Mouse (Mus musculus): Measurements from ENCODE around the gene Sh3glb2.

DNA sequence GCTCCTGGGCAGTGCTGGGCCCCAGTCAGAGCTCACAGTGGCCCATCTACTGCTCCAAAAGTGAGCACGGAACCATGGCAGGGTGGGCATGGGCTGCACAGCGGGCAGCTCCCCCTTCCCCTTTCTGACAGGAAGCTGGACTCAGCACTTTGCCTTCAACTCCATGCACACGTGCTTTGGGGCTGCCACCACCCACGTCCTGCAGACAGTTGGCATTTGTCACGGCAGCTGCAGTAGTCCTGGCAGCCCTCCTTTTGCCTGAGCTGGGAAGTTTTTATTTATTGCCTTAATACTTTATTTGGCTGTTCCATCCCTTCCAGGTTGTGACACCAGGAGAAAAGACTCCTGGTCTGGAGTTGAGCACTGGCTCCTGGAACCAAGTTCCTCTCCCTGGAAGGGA is 25.7 kb upstream of the Sh3glb2 start:
- TF ChIP-seq POLR2A (IDR thresholded peaks at IDR 0.05; ENCODE audit: control insufficient read depth, low read depth, low read length) (no peak), CTCF (IDR thresholded peaks at IDR 0.05; ENCODE audit: control insufficient read depth, insufficient read depth, insufficient replicate concordance, low read depth, low read length) (no peak)
